Mouse (Mus musculus) spleen, adult 2 months (tissue): Measurements from ENCODE around the gene Zcchc7. TPM values are rescaled to one million over a fixed set of nuclear protein-coding genes. Genes with fewer than 3 reads are reported as not detected.

ENCODE experiments used
- DNase-seq, 2 experiments: peaks; one replicate each; pipeline versions ENCODE4 v3.0.0 to v3.0.0-alpha.2; 2012 to 2021; ENCODE audit warnings: low spot score in 2 of 2, low read depth in 1 of 2
- H3K27ac ChIP-seq: fragments of 200-500 bp; 2 replicates; pipeline ENCODE4 v1.5.1; 2012; ENCODE audit warnings: low read length, inconsistent platforms; ENCODE audit not compliant: insufficient read depth
- H3K27me3 ChIP-seq: fragments of 200-500 bp; 2 replicates; pipeline ENCODE4 v1.6.1; 2012; ENCODE audit warnings: mild to moderate bottlenecking, moderate library complexity, low read length, inconsistent platforms; ENCODE audit not compliant: control insufficient read depth, insufficient read depth
- H3K36me3 ChIP-seq: fragments of 200-500 bp; 2 replicates; pipeline ENCODE4 v1.6.1; 2012; ENCODE audit warnings: mild to moderate bottlenecking, low read length, inconsistent platforms; ENCODE audit not compliant: control insufficient read depth, insufficient read depth
- H3K4me1 ChIP-seq: fragments of 200-500 bp; 2 replicates; pipeline ENCODE4 v1.6.1; 2011; ENCODE audit warnings: inconsistent platforms; ENCODE audit not compliant: control insufficient read depth, insufficient read depth, insufficient read length
- H3K4me3 ChIP-seq: fragments of 200-500 bp; 2 replicates; pipeline ENCODE4 v1.5.1; 2011; ENCODE audit warnings: mild to moderate bottlenecking, inconsistent platforms; ENCODE audit not compliant: insufficient read depth, insufficient read length; ENCODE audit errors: extremely low read depth
- CTCF ChIP-seq: fragments of 200-500 bp; IDR thresholded peaks from 2 replicates; pipeline ENCODE4 v1.5.1; 2011; ENCODE audit warnings: mild to moderate bottlenecking, inconsistent platforms; ENCODE audit not compliant: insufficient read depth, insufficient read length, insufficient replicate concordance; ENCODE audit errors: extremely low read depth
- POLR2A ChIP-seq: fragments of 200-500 bp; IDR thresholded peaks from 2 replicates; pipeline ENCODE4 v1.6.1; 2011; ENCODE audit warnings: low read depth, low read length, inconsistent platforms
- WGBS: fragments of 180-500 bp; shearing (Covaris S2); methylation state at CpG from one replicate; pipeline ENCODE4 v1.1.7; 2018; 5-methylcytosine and 5-hydroxymethylcytosine counted together
- polyA plus RNA-seq: library from polyadenylated mRNA; depleted of rRNA; stranded (reverse); fragments of >200 nt; gene quantifications from 2 replicates; pipeline ENCODE4 v1.2.3, GENCODE M21; 2012; rRNA removed

Zcchc7 gene
- 10.1 and 13.3 TPM in 2 replicates for polyA plus RNA-seq

GRCm38 (mm10) chr4:44755553-44756133, at the start of gene Zcchc7:
Gene Zcchc7, plus strand, starts transcription at chr4:44755877.
- TF ChIP-seq CTCF (no peak), POLR2A (no peak)
- no peaks in the 10 kb centered on the region for H3K27me3 ChIP-seq
- H3K36me3 ChIP-seq, result no peaks in the 10 kb centered on the region
- no peak for DNase-seq
- H3K27ac ChIP-seq, result peak within 1 kb of the TSS; percentile 99
- H3K4me1 ChIP-seq, result no peaks in the 10 kb centered on the region; the same call in 1 of the 2 replicates
- H3K4me3 ChIP-seq, result peak within 1 kb of the TSS; percentile 99
- 6% methylated on average over 15 of the region's 15 CpGs for WGBS

- no peak for TF ChIP-seq POLR2A
- TF ChIP-seq CTCF, result no peak
- Histone ChIP-seq H3K27me3 (peaks cover 3% of the 10 kb centered on the region; the same call in 1 of the 2 replicates), H3K27ac (peak overlapping the region; percentile 94), H3K4me1 (peaks cover 12% of the 10 kb centered on the region), H3K36me3 (peaks cover 23% of the 10 kb centered on the region), H3K4me3 (peak overlapping the region; percentile 44)
- 5% methylated on average over 7 of the region's 7 CpGs for WGBS
- DNase-seq, result peak in 1 of 2 experiments; percentile 88
Observed at GRCm38 (mm10) chr4:44705967-44706366, 49.7 kb upstream of the Zcchc7 start.

DNA sequence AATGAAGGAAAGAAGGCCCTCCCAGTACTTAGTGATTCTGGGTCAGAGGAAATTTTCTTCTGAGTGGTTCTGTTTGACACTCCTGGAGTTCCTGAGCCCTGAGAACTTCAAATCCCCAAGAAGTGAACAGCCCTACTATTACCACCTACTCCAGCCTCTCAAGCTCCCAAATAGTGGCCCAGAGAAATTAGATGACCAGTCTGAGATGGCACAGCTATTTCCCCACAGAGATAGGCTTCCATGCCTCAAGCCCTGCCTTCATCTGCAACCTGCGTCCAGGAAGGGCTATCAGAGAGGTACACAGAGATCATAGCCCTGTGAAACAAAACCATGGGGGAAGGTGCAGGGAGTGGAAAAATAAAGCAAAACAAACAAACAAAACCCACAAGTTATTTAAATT, 48.8 kb upstream of the Zcchc7 start:
- Histone ChIP-seq H3K4me1 (peaks cover 4% of the 10 kb centered on the region), H3K36me3 (peaks cover 19% of the 10 kb centered on the region), H3K27me3 (peaks cover 3% of the 10 kb centered on the region; the same call in 1 of the 2 replicates), H3K27ac (peak overlapping the region; percentile 94), H3K4me3 (peak overlapping the region; percentile 44)
- WGBS, result 18% methylated on average over 1 of the region's 1 CpGs
- DNase-seq, result no peak
- no peak for TF ChIP-seq CTCF
- no peak for TF ChIP-seq POLR2A

DNA sequence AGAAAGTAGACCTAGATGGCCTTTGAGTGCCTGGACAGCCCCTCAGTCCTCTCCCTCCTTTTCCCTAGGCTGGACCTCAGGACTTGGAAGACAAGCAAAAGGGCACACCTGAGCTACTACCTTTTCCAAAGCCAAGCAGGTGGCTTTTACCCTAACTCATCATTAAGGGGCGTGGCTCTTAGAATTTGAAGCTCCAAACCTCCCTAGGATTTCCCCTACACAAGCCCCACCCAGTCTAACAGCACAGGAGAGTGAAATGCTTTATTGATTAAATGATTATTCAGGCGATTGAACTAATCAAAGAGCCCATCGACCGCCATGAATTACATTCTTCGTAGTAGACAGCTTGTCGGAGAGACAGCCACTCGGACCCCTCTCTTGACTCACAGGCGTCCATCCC, 47.4 kb upstream of the Zcchc7 start:
- H3K27ac ChIP-seq, result peak overlapping the region; percentile 94
- no peak for DNase-seq
- TF ChIP-seq POLR2A, result no peak
- TF ChIP-seq CTCF, result no peak
- peaks cover 9% of the 10 kb centered on the region for H3K36me3 ChIP-seq
- H3K27me3 ChIP-seq, result no peaks in the 10 kb centered on the region; the same call in 1 of the 2 replicates
- peaks cover 2% of the 10 kb centered on the region for H3K4me1 ChIP-seq
- WGBS, result 52% methylated on average over 8 of the region's 8 CpGs
- peak overlapping the region; percentile 73 for H3K4me3 ChIP-seq

- Histone ChIP-seq H3K27ac (peak overlapping the region; percentile 94), H3K4me1 (peaks cover 2% of the 10 kb centered on the region), H3K27me3 (no peaks in the 10 kb centered on the region), H3K4me3 (peak overlapping the region; percentile 73), H3K36me3 (peaks cover 1% of the 10 kb centered on the region; the same call in 1 of the 2 replicates)
- DNase-seq, result peak in 1 of 2 experiments; percentile 61
- TF ChIP-seq POLR2A (peak; percentile 22; the same call in 1 of the 2 replicates), CTCF (no peak)
Observed at GRCm38 (mm10) chr4:44709091-44709695, 46.5 kb upstream of the Zcchc7 start.

- no peak for DNase-seq
- H3K4me3 ChIP-seq, result peak within 1 kb of the TSS; percentile 73
- TF ChIP-seq POLR2A (no peak), CTCF (no peak)
- H3K36me3 ChIP-seq, result 0 out of 2 replicates have a peak, but pooled peaks cover 1% of the 10 kb centered on the region
- peak within 1 kb of the TSS; percentile 97 for H3K27ac ChIP-seq
- peaks cover 4% of the 10 kb centered on the region; the same call in 1 of the 2 replicates for H3K4me1 ChIP-seq
- H3K27me3 ChIP-seq, result no peaks in the 10 kb centered on the region
- 30% methylated on average over 16 of the region's 16 CpGs for WGBS
Observed at GRCm38 (mm10) chr4:44709740-44710700, 45.7 kb upstream of the Zcchc7 start, which contains the start of gene Pax5. Gene Pax5, minus strand, starts transcription at chr4:44710487.
